Mouse (Mus musculus): Measurements from ENCODE around the gene Gabarap. TPM values are rescaled to one million over a fixed set of nuclear protein-coding genes. Genes with fewer than 3 reads are reported as not detected.

Gabarap gene
- total RNA-seq, 2 experiments from 2014 or later: 306 to 329 TPM

DNA sequence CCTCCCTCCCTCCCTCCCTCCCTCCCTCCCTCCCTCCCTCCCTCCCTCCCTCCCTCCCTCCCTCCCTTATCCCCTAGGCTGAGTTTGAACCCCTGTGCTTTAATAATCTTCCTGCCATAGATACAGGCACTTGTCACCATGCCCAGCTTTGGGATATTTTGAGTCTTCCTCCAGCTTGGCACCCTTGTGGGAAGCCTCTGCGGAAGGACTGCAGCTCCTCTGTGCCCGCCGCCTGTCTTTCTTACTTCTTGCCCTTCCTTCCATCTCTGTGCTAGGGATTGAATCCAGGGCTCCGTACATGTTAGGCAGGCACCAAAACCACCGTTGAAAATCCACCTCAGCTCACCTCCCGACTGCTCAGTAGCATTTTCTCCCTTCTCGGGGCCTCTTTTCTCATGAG lies 49.2 kb downstream of the Gabarap start:
- intact Hi-C loops (cut with DNase I): no loop called here
- no peak for DNase-seq

- intact Hi-C loops (cut with DNase I): no loop called here
- no peak for DNase-seq
Measured at GRCm38 (mm10) chr11:70042309-70043085, 51.6 kb downstream of the Gabarap start.

- no peak for DNase-seq
- intact Hi-C loops (cut with DNase I): no loop called here
Measured at GRCm38 (mm10) chr11:70043665-70044064, 52.7 kb downstream of the Gabarap start.

Small RNA genes within 50 kb of the gene (microRNA-seq; reads per million reads assigned to microRNA genes)
- gene Gm44349 (ENCODE audit: borderline number of aligned reads in 2 of 2) (0 reads per million in 2 experiments), gene Mir324 (ENCODE audit: borderline number of aligned reads in 2 of 2) (1,388 to 1,414 reads per million in 2 experiments)

Other genes starting within 250 kb of the Gabarap start
- 10 to 100 TPM; 30.1 to 35.4 TPM for gene Polr2a, start 232.5 kb upstream of the Gabarap start, total RNA-seq (2021)
- gene Slc35g3, start 229.2 kb upstream of the Gabarap start, total RNA-seq (2021): not detected
- gene Zbtb4, start 225.2 kb upstream of the Gabarap start, total RNA-seq (2021): 10 to 100 TPM; 39.0 to 43.1 TPM
- gene Chrnb1, start 195.2 kb upstream of the Gabarap start, total RNA-seq (2021): 1 to 10 TPM; 3.6 to 4.3 TPM
- gene Fgf11, start 189.3 kb upstream of the Gabarap start, total RNA-seq (2021): 1 to 10 TPM; 2.4 to 3.0 TPM
- gene Tmem102, start 185.5 kb upstream of the Gabarap start, total RNA-seq (2021): under 1 TPM; 0.41 to 0.56 TPM
- gene Gm39566, start 175.8 kb upstream of the Gabarap start, total RNA-seq (2021): not detected
- gene Spem2, start 172.7 kb upstream of the Gabarap start, total RNA-seq (2021): not detected
- not detected for gene Spem1, start 169.0 kb upstream of the Gabarap start, total RNA-seq (2021)
- gene Nlgn2, start 153.4 kb upstream of the Gabarap start, total RNA-seq (2021): 1 to 10 TPM; 4.6 to 4.8 TPM
- gene Tmem256, start 152.6 kb upstream of the Gabarap start, total RNA-seq (2021): 100 to 1,000 TPM; 189 to 220 TPM
- 10 to 100 TPM; 24.6 to 26.7 TPM for gene Plscr3, start 144.8 kb upstream of the Gabarap start, total RNA-seq (2021)
- gene Tnk1, start 132.4 kb upstream of the Gabarap start, total RNA-seq (2021): under 1 TPM; 0.08 to 0.11 TPM
- gene Tmem95, start 113.1 kb upstream of the Gabarap start, total RNA-seq (2021): not detected
- 1 to 10 TPM; 2.6 to 2.8 TPM for gene Kctd11, start 109.7 kb upstream of the Gabarap start, total RNA-seq (2021)
- gene Acap1, start 95.6 kb upstream of the Gabarap start, total RNA-seq (2021): under 1 TPM; 0.78 to 0.89 TPM
- gene 2810408A11Rik, start 90.2 kb upstream of the Gabarap start, total RNA-seq (2021): under 1 TPM; 0.73 to 0.89 TPM
- gene Neurl4, start 90.1 kb upstream of the Gabarap start, total RNA-seq (2021): 10 to 100 TPM; 40.2 to 47.4 TPM
- gene Gps2, start 77.3 kb upstream of the Gabarap start, total RNA-seq (2021): 10 to 100 TPM; 28.2 to 32.1 TPM
- gene Eif5a, start 69.2 kb upstream of the Gabarap start, total RNA-seq (2021): 100 to 1,000 TPM; 420 to 449 TPM
- gene Ybx2, start 55.3 kb upstream of the Gabarap start, total RNA-seq (2021): 10 to 100 TPM; 18.4 to 20.3 TPM
- 100 to 1,000 TPM; 385 to 406 TPM for gene Slc2a4, start 43.0 kb upstream of the Gabarap start, total RNA-seq (2021)
- gene Cldn7, start 26.4 kb upstream of the Gabarap start, total RNA-seq (2021): not detected
- 100 to 1,000 TPM; 160 to 169 TPM for gene Ctdnep1, start 10.0 kb upstream of the Gabarap start, total RNA-seq (2021)
- gene Elp5, start 8.6 kb upstream of the Gabarap start, total RNA-seq (2021): 10 to 100 TPM; 47.0 to 47.4 TPM
- 10 to 100 TPM; 23.1 to 23.4 TPM for gene Phf23, start 4.6 kb downstream of the Gabarap start, total RNA-seq (2021)
- gene Dvl2, start 9.5 kb downstream of the Gabarap start, total RNA-seq (2021): 1 to 10 TPM; 5.0 to 6.1 TPM
- 1,000 to 10,000 TPM; 1,292 to 1,425 TPM for gene Acadvl, start 24.3 kb downstream of the Gabarap start, total RNA-seq (2021)
- gene Dlg4, start 25.8 kb downstream of the Gabarap start, total RNA-seq (2021): 1 to 10 TPM; 6.3 to 7.4 TPM
- not detected for gene Asgr1, start 62.9 kb downstream of the Gabarap start, total RNA-seq (2021)
- not detected for gene Asgr2, start 101.5 kb downstream of the Gabarap start, total RNA-seq (2021)
- gene Mgl2, start 139.2 kb downstream of the Gabarap start, total RNA-seq (2021): 1 to 10 TPM; 4.2 to 5.8 TPM
- 1 to 10 TPM; 2.7 to 3.3 TPM for gene Clec10a, start 165.1 kb downstream of the Gabarap start, total RNA-seq (2021)
- under 1 TPM; 0.28 to 0.30 TPM for gene Slc16a11, start 221.6 kb downstream of the Gabarap start, total RNA-seq (2021)
- 1 to 10 TPM; 3.3 to 3.9 TPM for gene Slc16a13, start 229.9 kb downstream of the Gabarap start, total RNA-seq (2021)
- gene Bcl6b, start 238.7 kb downstream of the Gabarap start, total RNA-seq (2021): 10 to 100 TPM; 19.7 to 20.0 TPM
- 10 to 100 TPM; 32.7 to 38.0 TPM for gene 0610010K14Rik, start 246.8 kb downstream of the Gabarap start, total RNA-seq (2021)
- gene Gm21988, start 248.7 kb downstream of the Gabarap start, total RNA-seq (2021): 1 to 10 TPM; 2.1 to 3.3 TPM
- gene Rnasek, start 248.7 kb downstream of the Gabarap start, total RNA-seq (2021): 100 to 1,000 TPM; 106 to 113 TPM